Mouse (Mus musculus) liver, adult 2 months (tissue): ENCODE measurements around the gene Nde1.

Source experiments
- CTCF ChIP-seq: fragments of 200-500 bp; IDR thresholded peaks from 2 replicates; pipeline ENCODE4 v1.5.1; 2011; ENCODE audit warnings: low read depth, low read length, control low read depth
- POLR2A ChIP-seq: fragments of 200-500 bp; IDR thresholded peaks from 2 replicates; pipeline ENCODE4 v1.6.1; 2011; ENCODE audit warnings: low read length, control low read depth; ENCODE audit not compliant: insufficient read depth; ENCODE audit errors: extremely low read depth

DNA sequence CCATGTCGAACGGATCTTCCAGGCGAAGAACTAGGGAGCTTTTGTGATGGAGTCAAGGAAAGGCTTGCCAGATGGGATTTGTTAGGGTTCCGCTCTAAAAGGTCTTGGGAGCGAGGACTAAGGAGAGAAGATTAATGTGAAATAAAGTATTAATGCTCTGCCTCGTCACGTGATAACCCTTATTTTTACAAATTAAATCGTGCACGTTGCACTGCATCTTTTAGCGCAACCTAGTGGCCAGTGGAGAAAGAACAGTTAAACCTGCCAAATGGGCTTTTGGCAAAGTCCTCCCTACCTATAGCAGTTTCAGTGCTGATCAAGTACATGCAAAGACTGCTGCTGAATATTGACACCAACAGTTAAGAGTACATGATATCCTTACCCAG lies 3.3 kb upstream of the Nde1 start:
- TF ChIP-seq POLR2A, result no peak
- peak; percentile 35 for TF ChIP-seq CTCF
